Mouse (Mus musculus) midbrain, embryonic 11.5 days (tissue): ENCODE measurements at regions not wholly inside any gene's neighbourhood (a gene's known extent, or its start where the extent isn't known, plus 50 kb on each side); places are given as distances from the start of the nearest gene placed in this dataset. TPM values are rescaled to one million over a fixed set of nuclear protein-coding genes. Genes with fewer than 3 reads are reported as not detected.

Experiments used
- ATAC-seq: fragments of 200-750 bp; cut with Nextera tagmentation; 2 replicates; pipeline ENCODE4 v1.8.0; 2017; ENCODE audit warnings: moderate TSS enrichment, moderate library complexity; ENCODE audit not compliant: low FRiP score
- DNase-seq: peaks from one replicate; pipeline ENCODE4 v3.0.0; 2015; ENCODE audit warnings: low spot score; ENCODE audit errors: missing footprints
- H3K27ac ChIP-seq: fragments of 300-500 bp; sonication (generic); 2 replicates; pipeline ENCODE4 v1.5.1; 2014; ENCODE audit warnings: low read depth, low read length
- H3K27me3 ChIP-seq: fragments of 300-500 bp; sonication (generic); 2 replicates; pipeline ENCODE4 v1.6.1; 2014; ENCODE audit warnings: mild to moderate bottlenecking, low read length, moderate library complexity, mixed read lengths; ENCODE audit not compliant: control insufficient read depth, insufficient read depth
- H3K36me3 ChIP-seq: fragments of 300-500 bp; sonication (generic); 2 replicates; pipeline ENCODE4 v1.6.1; 2014; ENCODE audit warnings: mild to moderate bottlenecking, low read length, moderate library complexity, mixed read lengths; ENCODE audit not compliant: control insufficient read depth, insufficient read depth
- H3K4me1 ChIP-seq: fragments of 300-500 bp; sonication (generic); 2 replicates; pipeline ENCODE4 v1.6.1; 2014; ENCODE audit warnings: low read length; ENCODE audit not compliant: control insufficient read depth, insufficient read depth
- H3K4me2 ChIP-seq: fragments of 300-500 bp; sonication (generic); 2 replicates; pipeline ENCODE4 v1.6.1; 2014; ENCODE audit warnings: mild to moderate bottlenecking, moderate library complexity
- H3K4me3 ChIP-seq: fragments of 300-500 bp; sonication (generic); 2 replicates; pipeline ENCODE4 v1.5.1; 2014; ENCODE audit warnings: low read depth, low read length
- H3K9ac ChIP-seq: fragments of 300-500 bp; sonication (generic); 2 replicates; pipeline ENCODE4 v1.6.1; 2014; ENCODE audit warnings: low read length
- H3K9me3 ChIP-seq: fragments of 300-500 bp; sonication (generic); 2 replicates; pipeline ENCODE4 v1.6.1; 2016; ENCODE audit warnings: low read length; ENCODE audit not compliant: control insufficient read depth
- microRNA-seq: library from miRNA; unstranded; fragments of <30 nt; microRNA quantifications from one replicate; pipeline ENCODE4, GENCODE M21; 2017

- H3K4me1 ChIP-seq = no peaks in the 10 kb centered on the region
- no peak overlapping the region for H3K4me3 ChIP-seq
- no peak overlapping the region for H3K4me2 ChIP-seq
- H3K27me3 ChIP-seq = no peaks in the 10 kb centered on the region
- H3K27ac ChIP-seq = no peak overlapping the region
- no peaks in the 10 kb centered on the region for H3K36me3 ChIP-seq
- H3K9me3 ChIP-seq = no peaks in the 10 kb centered on the region
- H3K9ac ChIP-seq = no peak overlapping the region
- ATAC-seq (no peak), DNase-seq (no peak)
Measured at GRCm38 (mm10) chr6:70011555-70011954, 780.5 kb downstream of the Rpia start.

Small RNA genes in the stretch of these regions (microRNA-seq; reads per million reads assigned to microRNA genes)
- gene Gm23694 = not detected
- not detected for gene Gm24096
